Mouse (Mus musculus) embryonic facial prominence, embryonic 11.5 days (tissue): ENCODE measurements around the gene Slc35f6. TPM values are rescaled to one million over a fixed set of nuclear protein-coding genes. Genes with fewer than 3 reads are reported as not detected.
"Not testable (repeated sequence)": the region's sequence is repeated elsewhere in the genome, so short reads cannot be mapped to it uniquely, and the experiment has no call there.

Experiments
- ATAC-seq: fragments of 200-750 bp; cut with Nextera tagmentation; replicated peaks from 2 replicates; pipeline ENCODE4 v1.8.0; 2017; ENCODE audit warnings: low read depth; ENCODE audit not compliant: insufficient number of reproducible peaks, low FRiP score, low TSS enrichment
- DNase-seq: peaks from one replicate; pipeline ENCODE4 v3.0.0-alpha.2; 2015; ENCODE audit warnings: low spot score
- H3K27ac ChIP-seq: fragments of 300-500 bp; sonication (generic); replicated peaks from 2 replicates; pipeline ENCODE4 v1.5.1; 2014; ENCODE audit warnings: mild to moderate bottlenecking, low read depth, low read length, control low read depth
- H3K27me3 ChIP-seq: fragments of 300-500 bp; sonication (generic); 2 replicates; pipeline ENCODE4 v1.6.1; 2014; ENCODE audit warnings: mild to moderate bottlenecking, low read length, moderate library complexity, mixed read lengths; ENCODE audit not compliant: control insufficient read depth, insufficient read depth
- H3K36me3 ChIP-seq: fragments of 300-500 bp; sonication (generic); replicated peaks from 2 replicates; pipeline ENCODE4 v1.6.1; 2014; ENCODE audit warnings: low read depth, mild to moderate bottlenecking, low read length, moderate library complexity, mixed read lengths; ENCODE audit not compliant: control insufficient read depth, insufficient read depth
- H3K4me1 ChIP-seq: fragments of 300-500 bp; sonication (generic); 2 replicates; pipeline ENCODE4 v1.6.1; 2014; ENCODE audit warnings: low read length, mixed read lengths; ENCODE audit not compliant: control insufficient read depth, insufficient read depth
- H3K4me2 ChIP-seq: fragments of 300-500 bp; sonication (generic); 2 replicates; pipeline ENCODE4 v1.6.1; 2014; ENCODE audit warnings: low read depth, mild to moderate bottlenecking, control low read depth, low read length, moderate library complexity
- H3K4me3 ChIP-seq: fragments of 300-500 bp; sonication (generic); 2 replicates; pipeline ENCODE4 v1.5.1; 2014; ENCODE audit warnings: low read depth, low read length, control low read depth
- H3K9ac ChIP-seq: fragments of 300-500 bp; sonication (generic); replicated peaks from 2 replicates; pipeline ENCODE4 v1.6.1; 2014; ENCODE audit warnings: mild to moderate bottlenecking, control low read depth, low read length
- H3K9me3 ChIP-seq: fragments of 300-500 bp; sonication (generic); replicated peaks from 2 replicates; pipeline ENCODE4 v1.6.1; 2016; ENCODE audit warnings: mild to moderate bottlenecking, low read length, inconsistent platforms, mixed read lengths; ENCODE audit not compliant: control insufficient read depth
- WGBS: fragments of 180-500 bp; shearing (Covaris S2); extraction: QIAGEN DNeasy Blood & Tissue Kit; methylation state at CpG from one replicate; pipeline ENCODE4 v1.1.7; 2014; 5-methylcytosine and 5-hydroxymethylcytosine counted together
- microRNA-seq: library from miRNA; unstranded; fragments of <30 nt; microRNA quantifications from one replicate; pipeline ENCODE4, GENCODE M21; 2016; ENCODE audit warnings: borderline number of aligned reads
- polyA plus RNA-seq: library from polyadenylated mRNA; unstranded; fragments of >200 nt; fragmentation: Nextera tagmentation; extraction: Ambion mirVana; gene quantifications from 2 replicates; pipeline ENCODE4 v1.2.1, GENCODE M21; 2014

The Slc35f6 gene
- polyA plus RNA-seq, 1 experiment from 2014 or later, result 22.0 TPM

- Histone ChIP-seq H3K36me3 (no peaks in the 10 kb centered on the region), H3K4me1 (no peaks in the 10 kb centered on the region), H3K27ac (no peak overlapping the region), H3K4me2 (no peak overlapping the region), H3K27me3 (no peaks in the 10 kb centered on the region), H3K9me3 (no peaks in the 10 kb centered on the region), H3K4me3 (no peak overlapping the region), H3K9ac (no peak overlapping the region)
- DNase-seq, result peak; percentile 43
- 76% methylated on average over 3 of the region's 3 CpGs for WGBS
- no peak for ATAC-seq
These were observed 39.0 kb downstream of the Slc35f6 start for GRCm38 (mm10) chr5:30686781-30687180.

- ATAC-seq (no peak), DNase-seq (no peak)
- no peak overlapping the region for H3K4me2 ChIP-seq
- WGBS, result 78% methylated on average over 8 of the region's 8 CpGs
- no peaks in the 10 kb centered on the region for H3K27me3 ChIP-seq
- H3K9ac ChIP-seq, result no peak overlapping the region
- no peaks in the 10 kb centered on the region for H3K9me3 ChIP-seq
- H3K4me1 ChIP-seq, result no peaks in the 10 kb centered on the region
- H3K27ac ChIP-seq, result no peak overlapping the region
- H3K36me3 ChIP-seq, result no peaks in the 10 kb centered on the region
- no peak overlapping the region for H3K4me3 ChIP-seq
These were observed 52.7 kb downstream of the Slc35f6 start for GRCm38 (mm10) chr5:30700361-30701000.

GRCm38 (mm10) chr5:30701373-30701772 lies 53.6 kb downstream of the Slc35f6 start:
- not testable (repeated sequence) for ATAC-seq

DNA sequence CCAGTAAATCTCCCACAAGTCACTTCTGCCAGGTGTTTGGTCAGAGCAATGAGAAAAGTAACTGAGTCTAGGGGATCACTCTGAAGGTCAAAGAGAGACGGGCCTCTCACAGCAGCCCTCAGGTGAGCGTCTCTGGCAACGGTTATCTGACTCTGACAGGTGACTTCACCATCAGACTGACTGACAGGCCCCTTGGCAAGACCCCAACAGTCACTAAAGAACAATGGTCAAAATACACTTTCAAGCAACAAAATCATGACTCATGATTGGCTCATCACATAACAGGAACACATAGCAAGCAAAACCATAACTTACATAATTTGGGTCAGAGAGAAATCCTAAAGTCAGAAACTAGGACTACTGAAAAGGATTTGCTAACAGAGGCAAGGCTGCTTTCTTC lies 54.1 kb downstream of the Slc35f6 start:
- ATAC-seq, result no peak
- Histone ChIP-seq H3K27me3 (no peaks in the 10 kb centered on the region; the same call in 1 of the 2 replicates), H3K4me3 (no peak overlapping the region), H3K27ac (no peak overlapping the region), H3K36me3 (no peaks in the 10 kb centered on the region), H3K4me2 (no peak overlapping the region), H3K4me1 (no peaks in the 10 kb centered on the region), H3K9ac (no peak overlapping the region), H3K9me3 (no peaks in the 10 kb centered on the region)
- 87% methylated on average over 3 of the region's 3 CpGs for WGBS
- no peak for DNase-seq

More at GRCm38 (mm10) chr5:30701373-30701772, 53.6 kb downstream of the Slc35f6 start:
- H3K36me3 ChIP-seq, H3K27me3 ChIP-seq, DNase-seq, H3K4me1 ChIP-seq, H3K9me3 ChIP-seq, H3K27ac ChIP-seq, H3K9ac ChIP-seq, H3K4me2 ChIP-seq, H3K4me3 ChIP-seq: not testable (repeated sequence)
- 32% methylated on average over 4 of the region's 4 CpGs for WGBS

Small RNAs within 50 kb of the gene (microRNA-seq; reads per million reads assigned to microRNA genes)
- gene Mir5625, result not detected

Other genes with a start within 250 kb of the Slc35f6 start
- gene Otof, start 186.0 kb upstream of the Slc35f6 start, polyA plus RNA-seq, result 0.14 and 0.17 TPM in 2 replicates
- not detected in 2 replicates for gene 1700001C02Rik, start 181.9 kb upstream of the Slc35f6 start, polyA plus RNA-seq
- not detected in 2 replicates for gene Cib4, start 102.1 kb upstream of the Slc35f6 start, polyA plus RNA-seq
- 0.60 and 0.98 TPM in 2 replicates for gene Kcnk3, start 59.8 kb upstream of the Slc35f6 start, polyA plus RNA-seq
- 435 and 450 TPM in 2 replicates for gene Cenpa, start 18.8 kb downstream of the Slc35f6 start, polyA plus RNA-seq
- gene Dpysl5, start 63.6 kb downstream of the Slc35f6 start, polyA plus RNA-seq, result 17.6 and 22.2 TPM in 2 replicates
- 15.4 and 18.1 TPM in 2 replicates for gene Mapre3, start 166.7 kb downstream of the Slc35f6 start, polyA plus RNA-seq
- gene Tmem214, start 220.1 kb downstream of the Slc35f6 start, polyA plus RNA-seq, result 37.5 and 42.3 TPM in 2 replicates
- 31.5 and 33.0 TPM in 2 replicates for gene Agbl5, start 240.8 kb downstream of the Slc35f6 start, polyA plus RNA-seq